Mouse (Mus musculus): ENCODE results near the gene Ralgapa2. TPM values are rescaled to one million over a fixed set of nuclear protein-coding genes. Genes with fewer than 3 reads are reported as not detected.

Ralgapa2 gene
- polyA plus RNA-seq, 1 experiment from 2014 or later: 8.7 TPM

GRCm38 (mm10) chr2:146363483-146363882, 148.7 kb downstream of the Ralgapa2 start:
- H3K27ac ChIP-seq (ENCODE audit: low read depth): no peak overlapping the region
- no peaks in the 10 kb centered on the region for H3K9me3 ChIP-seq (ENCODE audit: low read depth, low read length)
- TF ChIP-seq CTCF (IDR thresholded peaks at IDR 0.05; ENCODE audit: low read depth): no peak
- no peak overlapping the region for H3K4me3 ChIP-seq (ENCODE audit: low read depth, low read length)
- H3K4me1 ChIP-seq (ENCODE audit: insufficient read depth): no peaks in the 10 kb centered on the region; the same call in none of the 2 replicates
- no peak for ATAC-seq (ENCODE audit: insufficient read depth)
- DNase-seq: no peak
- no peaks in the 10 kb centered on the region for H3K36me3 ChIP-seq (ENCODE audit: insufficient read depth)
- H3K9ac ChIP-seq: no peak overlapping the region
- no peak overlapping the region for H3K4me2 ChIP-seq
- WGBS: 59% methylated on average over 2 of the region's 2 CpGs
- H3K27me3 ChIP-seq (ENCODE audit: insufficient read depth, low read length): no peaks in the 10 kb centered on the region

GRCm38 (mm10) chr2:146362932-146363331, 149.2 kb downstream of the Ralgapa2 start:
- H3K9ac ChIP-seq: no peak overlapping the region
- DNase-seq (no peak), ATAC-seq (ENCODE audit: insufficient read depth) (no peak)
- H3K36me3 ChIP-seq (ENCODE audit: insufficient read depth): no peaks in the 10 kb centered on the region
- no peak for TF ChIP-seq CTCF (IDR thresholded peaks at IDR 0.05; ENCODE audit: low read depth)
- no peak overlapping the region for H3K4me3 ChIP-seq (ENCODE audit: low read depth, low read length)
- no peak overlapping the region for H3K4me2 ChIP-seq
- no peaks in the 10 kb centered on the region for H3K27me3 ChIP-seq (ENCODE audit: insufficient read depth, low read length)
- H3K9me3 ChIP-seq (ENCODE audit: low read depth, low read length): no peaks in the 10 kb centered on the region
- H3K27ac ChIP-seq (ENCODE audit: low read depth): no peak overlapping the region
- no peaks in the 10 kb centered on the region; the same call in none of the 2 replicates for H3K4me1 ChIP-seq (ENCODE audit: insufficient read depth)
- WGBS: 62% methylated on average over 1 of the region's 1 CpGs

- Histone ChIP-seq H3K4me1 (ENCODE audit: insufficient read depth) (no peaks in the 10 kb centered on the region; the same call in none of the 2 replicates), H3K9me3 (ENCODE audit: low read depth, low read length) (no peaks in the 10 kb centered on the region), H3K27ac (ENCODE audit: low read depth) (no peak overlapping the region), H3K4me2 (no peak overlapping the region), H3K4me3 (ENCODE audit: low read depth, low read length) (no peak overlapping the region), H3K27me3 (ENCODE audit: insufficient read depth, low read length) (no peaks in the 10 kb centered on the region), H3K9ac (no peak overlapping the region), H3K36me3 (ENCODE audit: insufficient read depth) (no peaks in the 10 kb centered on the region)
- DNase-seq (no peak), ATAC-seq (ENCODE audit: insufficient read depth) (no peak)
- WGBS: 72% methylated on average over 4 of the region's 4 CpGs
- TF ChIP-seq CTCF (IDR thresholded peaks at IDR 0.05; ENCODE audit: low read depth): no peak
Measured at GRCm38 (mm10) chr2:146361969-146362368, 150.2 kb downstream of the Ralgapa2 start.

- no peak for DNase-seq
- H3K4me3 ChIP-seq (ENCODE audit: low read depth, low read length): no peak overlapping the region
- 79% methylated on average over 3 of the region's 3 CpGs for WGBS
Measured at GRCm38 (mm10) chr2:146361076-146361475, 151.1 kb downstream of the Ralgapa2 start.

GRCm38 (mm10) chr2:146359676-146360075, 152.5 kb downstream of the Ralgapa2 start:
- 77% methylated on average over 2 of the region's 2 CpGs for WGBS
- no peak overlapping the region for H3K9ac ChIP-seq
- TF ChIP-seq CTCF (IDR thresholded peaks at IDR 0.05; ENCODE audit: low read depth): no peak

More at GRCm38 (mm10) chr2:146361076-146361475, 151.1 kb downstream of the Ralgapa2 start:
- Histone ChIP-seq H3K27ac (ENCODE audit: low read depth) (no peak overlapping the region), H3K9me3 (ENCODE audit: low read depth, low read length) (no peaks in the 10 kb centered on the region), H3K9ac (no peak overlapping the region), H3K4me2 (no peak overlapping the region), H3K4me1 (ENCODE audit: insufficient read depth) (no peaks in the 10 kb centered on the region; the same call in none of the 2 replicates), H3K27me3 (ENCODE audit: insufficient read depth, low read length) (no peaks in the 10 kb centered on the region), H3K36me3 (ENCODE audit: insufficient read depth) (no peaks in the 10 kb centered on the region)
- no peak for ATAC-seq (ENCODE audit: insufficient read depth)
- no peak for TF ChIP-seq CTCF (IDR thresholded peaks at IDR 0.05; ENCODE audit: low read depth)

GRCm38 (mm10) chr2:146356524-146356923, 155.6 kb downstream of the Ralgapa2 start:
- 70% methylated on average over 6 of the region's 6 CpGs for WGBS
- Histone ChIP-seq H3K4me3 (ENCODE audit: low read depth, low read length) (no peak overlapping the region), H3K27me3 (ENCODE audit: insufficient read depth, low read length) (no peaks in the 10 kb centered on the region), H3K9ac (no peak overlapping the region), H3K36me3 (ENCODE audit: insufficient read depth) (no peaks in the 10 kb centered on the region), H3K4me1 (ENCODE audit: insufficient read depth) (no peaks in the 10 kb centered on the region), H3K4me2 (no peak overlapping the region), H3K9me3 (ENCODE audit: low read depth, low read length) (no peaks in the 10 kb centered on the region), H3K27ac (ENCODE audit: low read depth) (no peak overlapping the region)
- TF ChIP-seq CTCF (IDR thresholded peaks at IDR 0.05; ENCODE audit: low read depth): no peak
- no peak for DNase-seq
- no peak for ATAC-seq (ENCODE audit: insufficient read depth)

More at GRCm38 (mm10) chr2:146359676-146360075, 152.5 kb downstream of the Ralgapa2 start:
- Histone ChIP-seq H3K36me3 (ENCODE audit: insufficient read depth) (no peaks in the 10 kb centered on the region), H3K4me2 (no peak overlapping the region), H3K27me3 (ENCODE audit: insufficient read depth, low read length) (no peaks in the 10 kb centered on the region), H3K27ac (ENCODE audit: low read depth) (no peak overlapping the region), H3K9me3 (ENCODE audit: low read depth, low read length) (no peaks in the 10 kb centered on the region), H3K4me1 (ENCODE audit: insufficient read depth) (no peaks in the 10 kb centered on the region), H3K4me3 (ENCODE audit: low read depth, low read length) (no peak overlapping the region)
- no peak for ATAC-seq (ENCODE audit: insufficient read depth)
- DNase-seq: no peak

- 69% methylated on average over 5 of the region's 5 CpGs for WGBS
Measured at GRCm38 (mm10) chr2:146350230-146350629, 161.9 kb downstream of the Ralgapa2 start.

More at GRCm38 (mm10) chr2:146350230-146350629, 161.9 kb downstream of the Ralgapa2 start:
- no peak overlapping the region for H3K27ac ChIP-seq (ENCODE audit: low read depth)
- no peak overlapping the region for H3K4me2 ChIP-seq
- no peaks in the 10 kb centered on the region for H3K36me3 ChIP-seq (ENCODE audit: insufficient read depth)
- DNase-seq: peak; percentile 11
- no peak for TF ChIP-seq CTCF (IDR thresholded peaks at IDR 0.05; ENCODE audit: low read depth)
- no peak overlapping the region for H3K4me3 ChIP-seq (ENCODE audit: low read depth, low read length)
- no peaks in the 10 kb centered on the region for H3K27me3 ChIP-seq (ENCODE audit: insufficient read depth, low read length)
- no peaks in the 10 kb centered on the region for H3K4me1 ChIP-seq (ENCODE audit: insufficient read depth)
- no peak; the same call in 1 of the 2 replicates for ATAC-seq (ENCODE audit: insufficient read depth)
- H3K9ac ChIP-seq: no peak overlapping the region
- no peaks in the 10 kb centered on the region for H3K9me3 ChIP-seq (ENCODE audit: low read depth, low read length)
